Mouse (Mus musculus): ENCODE measurements around the gene Krtap20-2. TPM values are rescaled to one million over a fixed set of nuclear protein-coding genes. Genes with fewer than 3 reads are reported as not detected.
"Not testable (repeated sequence)": the region's sequence is repeated elsewhere in the genome, so short reads cannot be mapped to it uniquely, and the experiment has no call there.

The Krtap20-2 gene
- polyA plus RNA-seq (2014; fragmentation: Nextera tagmentation; extraction: Ambion mirVana), result not detected in 2 replicates

DNA sequence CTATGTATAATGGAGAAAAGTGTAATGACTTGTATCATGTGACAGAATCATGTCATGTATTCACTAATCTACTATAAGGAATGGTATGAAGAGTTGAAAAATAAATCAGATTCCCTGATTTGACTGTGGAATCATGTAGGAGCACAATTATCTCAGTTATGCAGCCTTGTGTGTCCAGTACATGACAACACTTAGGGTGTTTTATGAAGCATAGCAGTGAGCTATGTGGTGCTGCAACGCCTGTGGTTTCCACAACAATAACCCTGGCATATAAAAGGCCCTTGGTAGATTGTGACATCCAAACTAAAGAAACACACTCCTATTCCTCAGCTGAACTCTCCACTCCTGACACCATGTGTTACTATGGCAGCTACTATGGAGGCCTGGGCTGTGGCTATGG lies at the start of gene Krtap20-2:
Krtap20-2 (plus strand) TSS at position 301 of the 400 bp plus-strand sequence.
- WGBS, result 68% methylated on average over 1 of the region's 1 CpGs
- H3K4me1 ChIP-seq (replicated peaks; ENCODE audit: control insufficient read depth, insufficient read depth, low read length), result no peaks in the 10 kb centered on the region
- no peak for DNase-seq (ENCODE audit: low spot score)
- no peaks in the 10 kb centered on the region for H3K27me3 ChIP-seq (ENCODE audit: control insufficient read depth, insufficient read depth, low read length)
- no peaks in the 10 kb centered on the region for H3K36me3 ChIP-seq (replicated peaks; ENCODE audit: control insufficient read depth, insufficient read depth)
- no peaks in the 10 kb centered on the region for H3K9me3 ChIP-seq (ENCODE audit: control insufficient read depth, low read length)
- no peak within 1 kb of the TSS for H3K27ac ChIP-seq
- H3K4me2 ChIP-seq (replicated peaks), result no peak within 1 kb of the TSS
- no peak for ATAC-seq (ENCODE audit: low FRiP score)
- no peak within 1 kb of the TSS for H3K9ac ChIP-seq
- H3K4me3 ChIP-seq (replicated peaks; ENCODE audit: low read length), result no peak within 1 kb of the TSS

DNA sequence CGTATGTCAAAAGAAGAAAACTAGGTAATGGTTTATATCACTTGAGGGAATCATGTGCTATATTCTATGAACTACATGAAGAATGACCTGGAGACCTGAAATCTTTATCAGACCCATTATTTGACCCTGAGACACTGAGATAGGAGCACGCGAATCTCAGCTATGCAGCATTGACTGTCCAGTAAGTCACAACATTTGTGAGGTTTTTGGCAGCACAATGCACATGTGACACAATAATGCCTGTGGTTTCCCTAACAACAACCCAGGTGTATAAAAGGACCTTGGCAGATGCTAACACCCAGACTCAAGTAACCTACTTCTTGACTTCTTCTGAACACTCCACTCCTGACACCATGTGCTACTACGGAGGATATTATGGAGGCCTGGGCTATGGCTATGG lies 48.0 kb upstream of the Krtap20-2 start, which contains the start of gene Gm9789:
Gm9789 (plus strand) TSS at position 301 of the 400 bp plus-strand sequence.
- Histone ChIP-seq H3K27me3 (ENCODE audit: control insufficient read depth, insufficient read depth, low read length) (no peaks in the 10 kb centered on the region), H3K27ac (no peak within 1 kb of the TSS), H3K4me3 (replicated peaks; ENCODE audit: low read length) (no peak within 1 kb of the TSS), H3K36me3 (replicated peaks; ENCODE audit: control insufficient read depth, insufficient read depth) (no peaks in the 10 kb centered on the region), H3K9ac (no peak within 1 kb of the TSS), H3K4me1 (replicated peaks; ENCODE audit: control insufficient read depth, insufficient read depth, low read length) (no peaks in the 10 kb centered on the region), H3K4me2 (replicated peaks) (no peak within 1 kb of the TSS), H3K9me3 (ENCODE audit: control insufficient read depth, low read length) (no peaks in the 10 kb centered on the region)
- 92% methylated on average over 4 of the region's 4 CpGs for WGBS
- ATAC-seq (ENCODE audit: low FRiP score), result no peak
- no peak for DNase-seq (ENCODE audit: low spot score)

DNA sequence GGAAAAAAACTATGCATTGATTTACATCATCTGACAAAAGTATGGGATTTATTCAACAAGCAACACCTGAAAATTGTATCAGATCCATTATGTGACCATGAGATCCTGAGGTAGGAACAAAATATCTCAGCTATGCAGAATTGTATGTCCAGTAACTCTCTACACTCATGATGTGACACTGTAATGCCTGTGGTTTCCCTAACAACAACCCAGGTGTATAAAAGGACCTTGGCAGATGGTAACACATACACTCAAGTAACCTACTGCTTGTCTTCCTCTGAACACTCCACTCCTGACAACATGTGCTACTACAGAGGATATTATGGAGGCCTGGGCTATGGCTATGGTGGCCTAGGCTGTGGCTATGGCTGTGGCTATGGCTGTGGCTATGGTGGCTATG lies 36.5 kb upstream of the Krtap20-2 start, which contains the start of gene Gm7735:
Gm7735 (plus strand) TSS at position 301 of the 400 bp plus-strand sequence.
- H3K9me3 ChIP-seq (ENCODE audit: control insufficient read depth, low read length); H3K9ac ChIP-seq; H3K27me3 ChIP-seq (ENCODE audit: control insufficient read depth, insufficient read depth, low read length); H3K27ac ChIP-seq; ATAC-seq (ENCODE audit: low FRiP score); H3K4me1 ChIP-seq (replicated peaks; ENCODE audit: control insufficient read depth, insufficient read depth, low read length); H3K36me3 ChIP-seq (replicated peaks; ENCODE audit: control insufficient read depth, insufficient read depth); DNase-seq (ENCODE audit: low spot score); H3K4me2 ChIP-seq (replicated peaks); H3K4me3 ChIP-seq (replicated peaks; ENCODE audit: low read length): not testable (repeated sequence)

DNA sequence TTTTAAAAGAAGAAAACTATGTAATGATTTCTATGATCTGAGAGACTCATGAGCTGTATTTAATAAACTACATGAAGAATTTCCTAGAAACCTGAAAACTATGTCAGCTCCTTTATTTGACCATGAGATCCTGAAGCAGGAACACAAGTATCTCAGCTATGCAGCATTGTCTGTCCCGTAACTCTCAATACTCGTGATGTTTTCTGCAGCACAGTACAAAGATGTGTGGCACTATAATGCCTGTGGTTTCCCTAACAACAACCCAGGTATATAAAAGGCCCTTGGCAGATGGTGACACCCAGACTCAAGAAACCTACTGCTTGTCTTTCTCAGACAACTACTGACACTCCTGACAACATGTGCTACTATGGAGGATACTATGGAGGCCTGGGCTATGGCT lies 31.2 kb upstream of the Krtap20-2 start, which contains the start of gene 1110057P08Rik:
1110057P08Rik (plus strand) TSS at position 301 of the 400 bp plus-strand sequence.
- H3K4me1 ChIP-seq (replicated peaks; ENCODE audit: control insufficient read depth, insufficient read depth, low read length), result no peaks in the 10 kb centered on the region
- H3K27ac ChIP-seq, result no peak within 1 kb of the TSS
- no peak within 1 kb of the TSS for H3K9ac ChIP-seq
- no peaks in the 10 kb centered on the region for H3K36me3 ChIP-seq (replicated peaks; ENCODE audit: control insufficient read depth, insufficient read depth)
- H3K9me3 ChIP-seq (ENCODE audit: control insufficient read depth, low read length), result no peaks in the 10 kb centered on the region
- DNase-seq (ENCODE audit: low spot score) (no peak), ATAC-seq (ENCODE audit: low FRiP score) (no peak)
- no peaks in the 10 kb centered on the region for H3K27me3 ChIP-seq (ENCODE audit: control insufficient read depth, insufficient read depth, low read length)
- WGBS, result 85% methylated on average over 2 of the region's 2 CpGs
- H3K4me2 ChIP-seq (replicated peaks), result no peak within 1 kb of the TSS
- no peak within 1 kb of the TSS for H3K4me3 ChIP-seq (replicated peaks; ENCODE audit: low read length)

DNA sequence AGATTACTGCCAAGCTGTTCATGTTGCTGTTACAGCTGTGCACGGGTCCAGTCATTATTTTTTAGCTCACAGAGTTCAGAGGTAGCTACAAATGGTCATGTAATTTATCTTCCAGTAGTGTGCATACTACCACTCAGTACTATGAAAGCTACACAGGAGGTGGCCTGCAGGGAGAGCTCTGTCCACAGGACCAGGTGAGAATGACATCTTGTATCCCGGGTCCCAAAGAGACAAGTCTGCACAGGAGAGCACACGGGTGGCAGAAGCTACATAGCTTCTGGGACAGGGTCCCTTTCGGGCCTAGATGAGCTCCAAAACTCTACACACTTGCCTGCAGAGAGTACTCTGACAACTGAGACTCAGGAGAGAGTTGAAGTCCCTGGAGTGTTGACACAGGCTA lies 17.0 kb upstream of the Krtap20-2 start:
- no peaks in the 10 kb centered on the region for H3K36me3 ChIP-seq (replicated peaks; ENCODE audit: control insufficient read depth, insufficient read depth)

More for the DNA sequence above, 17.0 kb upstream of the Krtap20-2 start:
- Histone ChIP-seq H3K4me2 (replicated peaks) (no peak overlapping the region), H3K4me1 (replicated peaks; ENCODE audit: control insufficient read depth, insufficient read depth, low read length) (no peaks in the 10 kb centered on the region), H3K27ac (no peak overlapping the region), H3K4me3 (replicated peaks; ENCODE audit: low read length) (no peak overlapping the region), H3K27me3 (ENCODE audit: control insufficient read depth, insufficient read depth, low read length) (no peaks in the 10 kb centered on the region), H3K9ac (no peak overlapping the region), H3K9me3 (ENCODE audit: control insufficient read depth, low read length) (no peaks in the 10 kb centered on the region)
- ATAC-seq (ENCODE audit: low FRiP score) (no peak), DNase-seq (ENCODE audit: low spot score) (no peak)
- 89% methylated on average over 4 of the region's 4 CpGs for WGBS

Other genes with a start within 250 kb of the Krtap20-2 start
- not detected in 2 replicates for gene Krtap16-3, start 243.0 kb upstream of the Krtap20-2 start, polyA plus RNA-seq (2014; fragmentation: Nextera tagmentation; extraction: Ambion mirVana)
- gene Krtap22-2, start 195.1 kb upstream of the Krtap20-2 start, polyA plus RNA-seq (2014; fragmentation: Nextera tagmentation; extraction: Ambion mirVana), result not detected in 2 replicates
- gene Gm10229, start 190.6 kb upstream of the Krtap20-2 start, polyA plus RNA-seq (2014; fragmentation: Nextera tagmentation; extraction: Ambion mirVana), result not detected in 2 replicates
- gene Krtap6-1, start 174.2 kb upstream of the Krtap20-2 start, polyA plus RNA-seq (2014; fragmentation: Nextera tagmentation; extraction: Ambion mirVana), result not detected in 2 replicates
- not detected in 2 replicates for gene Gm10228, start 164.4 kb upstream of the Krtap20-2 start, polyA plus RNA-seq (2014; fragmentation: Nextera tagmentation; extraction: Ambion mirVana)
- not detected in 2 replicates for gene Krtap6-5, start 158.0 kb upstream of the Krtap20-2 start, polyA plus RNA-seq (2014; fragmentation: Nextera tagmentation; extraction: Ambion mirVana)
- gene 1110025L11Rik, start 141.9 kb upstream of the Krtap20-2 start, polyA plus RNA-seq (2014; fragmentation: Nextera tagmentation; extraction: Ambion mirVana), result not detected in 2 replicates
- not detected in 2 replicates for gene Krtap6-3, start 121.8 kb upstream of the Krtap20-2 start, polyA plus RNA-seq (2014; fragmentation: Nextera tagmentation; extraction: Ambion mirVana)
- not detected in 2 replicates for gene Gm6358, start 65.0 kb upstream of the Krtap20-2 start, polyA plus RNA-seq (2014; fragmentation: Nextera tagmentation; extraction: Ambion mirVana)
- not detected in 2 replicates for gene Gm10061, start 54.8 kb upstream of the Krtap20-2 start, polyA plus RNA-seq (2014; fragmentation: Nextera tagmentation; extraction: Ambion mirVana)
- gene Gm9789, start 47.9 kb upstream of the Krtap20-2 start, polyA plus RNA-seq (2014; fragmentation: Nextera tagmentation; extraction: Ambion mirVana), result not detected in 2 replicates
- gene Gm7735, start 36.4 kb upstream of the Krtap20-2 start, polyA plus RNA-seq (2014; fragmentation: Nextera tagmentation; extraction: Ambion mirVana), result not detected in 2 replicates
- not detected in 2 replicates for gene 1110057P08Rik, start 31.1 kb upstream of the Krtap20-2 start, polyA plus RNA-seq (2014; fragmentation: Nextera tagmentation; extraction: Ambion mirVana)
- not detected in 2 replicates for gene Krtap21-1, start 198.0 kb downstream of the Krtap20-2 start, polyA plus RNA-seq (2014; fragmentation: Nextera tagmentation; extraction: Ambion mirVana)
- not detected in 2 replicates for gene Krtap6-2, start 214.2 kb downstream of the Krtap20-2 start, polyA plus RNA-seq (2014; fragmentation: Nextera tagmentation; extraction: Ambion mirVana)

All from hindbrain, embryonic 14.5 days (tissue).